Mouse (Mus musculus) CH12.LX (cell line): ENCODE data around the gene Bspry. TPM values are rescaled to one million over a fixed set of nuclear protein-coding genes. Genes with fewer than 3 reads are reported as not detected.

ENCODE experiments used
- DNase-seq: peaks from one replicate; pipeline ENCODE4 v3.0.0-alpha.2; 2013; ENCODE audit errors: extremely low read depth
- H3K27ac ChIP-seq: 2 replicates; pipeline ENCODE4 v1.5.1; 2012; ENCODE audit warnings: low read depth, mild to moderate bottlenecking, control low read depth, moderate library complexity; ENCODE audit not compliant: insufficient read depth
- H3K27me3 ChIP-seq: replicated peaks from 2 replicates; pipeline ENCODE3; 2012; ENCODE audit warnings: inconsistent platforms
- H3K36me3 ChIP-seq, 2 experiments: replicated peaks in 1 of 2; 2 replicates each; pipeline versions ENCODE3 to v1.6.1; 2012; ENCODE audit warnings: inconsistent platforms in 1 of 2, low read length in 1 of 2, mild to moderate bottlenecking in 1 of 2, mixed read lengths in 1 of 2, moderate library complexity in 1 of 2; ENCODE audit not compliant: control insufficient read depth in 1 of 2, insufficient read depth in 1 of 2
- H3K4me1 ChIP-seq, 2 experiments: 2 replicates each; pipeline ENCODE4 v1.6.1; 2012; ENCODE audit warnings: inconsistent platforms in 1 of 2, moderate library complexity in 1 of 2; ENCODE audit not compliant: insufficient read depth in 2 of 2, control insufficient read depth in 1 of 2
- H3K4me2 ChIP-seq: 2 replicates; pipeline ENCODE4 v1.6.1; 2012; ENCODE audit warnings: low read depth, mild to moderate bottlenecking, control low read depth; ENCODE audit not compliant: poor library complexity, insufficient read depth, severe bottlenecking
- H3K4me3 ChIP-seq, 3 experiments: fragments of 150-350 bp in 1 of 3; sonication (generic) in 1 of 3; replicated peaks in 1 of 3; 2 replicates each; pipeline versions ENCODE3 to v1.5.1; 2011 to 2012; ENCODE audit warnings: low read depth in 2 of 3, low read length in 2 of 3, mild to moderate bottlenecking in 2 of 3, moderate library complexity in 2 of 3, control low read depth in 1 of 3, improper control_type of control experiment in 1 of 3, inconsistent platforms in 1 of 3, mixed read lengths in 1 of 3; ENCODE audit not compliant: poor library complexity in 1 of 3
- H3K79me2 ChIP-seq: replicated peaks from 2 replicates; pipeline ENCODE4 v1.6.1; 2012; ENCODE audit warnings: mild to moderate bottlenecking, moderate library complexity; ENCODE audit not compliant: control insufficient read depth, poor library complexity, insufficient read depth, severe bottlenecking; ENCODE audit errors: extremely low read depth
- H3K9ac ChIP-seq: 2 replicates; pipeline ENCODE4 v1.6.1; 2012; ENCODE audit warnings: low read depth, mild to moderate bottlenecking, control low read depth, moderate library complexity; ENCODE audit not compliant: insufficient read depth
- H3K9me3 ChIP-seq: replicated peaks from 2 replicates; pipeline ENCODE3; 2012; ENCODE audit warnings: low read length, inconsistent platforms, mixed read lengths
- BHLHE40 ChIP-seq: IDR thresholded peaks from 2 replicates; pipeline ENCODE4 v1.6.1; 2011; ENCODE audit warnings: mild to moderate bottlenecking, low read depth, low read length, improper control_type of control experiment
- CHD1 ChIP-seq: IDR thresholded peaks from 2 replicates; pipeline ENCODE4 v1.6.1; 2012; ENCODE audit warnings: low read depth, low read length, improper control_type of control experiment, inconsistent platforms
- CHD2 ChIP-seq: IDR thresholded peaks from 2 replicates; pipeline ENCODE4 v1.6.1; 2011; ENCODE audit warnings: low read length, improper control_type of control experiment
- CTCF ChIP-seq, 2 experiments: IDR thresholded peaks in 1 of 2; conservative IDR thresholded peaks in 1 of 2; 2 replicates each; pipeline ENCODE4 v1.5.1; 2011 to 2012; ENCODE audit warnings: low read depth in 2 of 2, low read length in 2 of 2, improper control_type of control experiment in 1 of 2, inconsistent platforms in 1 of 2, mild to moderate bottlenecking in 1 of 2, moderate library complexity in 1 of 2
- ELF1 ChIP-seq: IDR thresholded peaks from 2 replicates; pipeline ENCODE4 v1.6.1; 2014; ENCODE audit warnings: low read depth, mild to moderate bottlenecking, inconsistent platforms, low read length, improper control_type of control experiment
- EP300 ChIP-seq: IDR thresholded peaks from 2 replicates; pipeline ENCODE4 v1.6.1; 2011; ENCODE audit warnings: low read length, improper control_type of control experiment
- GABPA ChIP-seq: IDR thresholded peaks from 2 replicates; pipeline ENCODE4 v1.6.1; 2012; ENCODE audit warnings: low read depth, low read length, improper control_type of control experiment, inconsistent platforms; ENCODE audit not compliant: insufficient replicate concordance
- HCFC1 ChIP-seq: IDR thresholded peaks from 2 replicates; pipeline ENCODE4 v1.6.1; 2012; ENCODE audit warnings: low read depth, mild to moderate bottlenecking, inconsistent platforms, low read length, improper control_type of control experiment
- JUND ChIP-seq: conservative IDR thresholded peaks from 2 replicates; pipeline ENCODE4 v1.6.1; 2011; ENCODE audit warnings: low read depth, low read length, improper control_type of control experiment
- KAT2A ChIP-seq: IDR thresholded peaks from 2 replicates; pipeline ENCODE4 v1.6.1; 2012; ENCODE audit warnings: low read length, improper control_type of control experiment, inconsistent platforms; ENCODE audit not compliant: insufficient replicate concordance
- MAX ChIP-seq: IDR thresholded peaks from 2 replicates; pipeline ENCODE4 v1.6.1; 2011; ENCODE audit warnings: low read length, improper control_type of control experiment
- MAZ ChIP-seq: IDR thresholded peaks from 2 replicates; pipeline ENCODE4 v1.6.1; 2012; ENCODE audit warnings: low read depth, mild to moderate bottlenecking, inconsistent platforms, low read length, improper control_type of control experiment, moderate library complexity
- MXI1 ChIP-seq: IDR thresholded peaks from 2 replicates; pipeline ENCODE4 v1.6.1; 2011; ENCODE audit warnings: mild to moderate bottlenecking, low read depth, low read length, improper control_type of control experiment
- MYC ChIP-seq: IDR thresholded peaks from 2 replicates; pipeline ENCODE4 v1.6.1; 2011; ENCODE audit warnings: low read depth, mild to moderate bottlenecking, improper control_type of control experiment, low read length
- NELFE ChIP-seq: IDR thresholded peaks from 2 replicates; pipeline ENCODE4 v1.6.1; 2011; ENCODE audit warnings: low read depth, low read length, improper control_type of control experiment
- PAX5 ChIP-seq: IDR thresholded peaks from 2 replicates; pipeline ENCODE4 v1.6.1; 2012; ENCODE audit warnings: low read length, inconsistent platforms, mixed read lengths
- RAD21 ChIP-seq: IDR thresholded peaks from 2 replicates; pipeline ENCODE4 v1.6.1; 2011; ENCODE audit warnings: low read depth, mild to moderate bottlenecking, low read length, improper control_type of control experiment, moderate library complexity
- TBP ChIP-seq: conservative IDR thresholded peaks from 2 replicates; pipeline ENCODE4 v1.6.1; 2011; ENCODE audit warnings: low read depth, low read length, improper control_type of control experiment
- TCF12 ChIP-seq: IDR thresholded peaks from 2 replicates; pipeline ENCODE4 v1.6.1; 2014; ENCODE audit warnings: low read depth, mild to moderate bottlenecking, inconsistent platforms, low read length, improper control_type of control experiment
- USF2 ChIP-seq: conservative IDR thresholded peaks from 2 replicates; pipeline ENCODE4 v1.6.1; 2011; ENCODE audit warnings: low read depth, low read length, improper control_type of control experiment
- ZMIZ1 ChIP-seq: IDR thresholded peaks from 2 replicates; pipeline ENCODE4 v1.6.1; 2012; ENCODE audit warnings: low read depth, mild to moderate bottlenecking, inconsistent platforms, low read length, improper control_type of control experiment
- ZNF384 ChIP-seq: IDR thresholded peaks from 2 replicates; pipeline ENCODE4 v1.6.1; 2012; ENCODE audit warnings: low read depth, low read length, improper control_type of control experiment, inconsistent platforms
- dilution Hi-C: fragments of 300-500 bp; cut with MboI; formaldehyde crosslinking; loops from 2 replicates; pipeline ENCODE4 v1.14.3; 2020; ENCODE audit warnings: low sequenced_read_pairs; ENCODE audit not compliant: extremely low pct_unique_long_range_greater_than_20kb, extremely low pct_ligation_motif_present
- in situ Hi-C: fragments of 300-500 bp; cut with MboI; formaldehyde crosslinking; loops from 3 replicates; pipeline ENCODE4 v1.14.3; 2019; ENCODE audit warnings: low sequenced_read_pairs, low pct_ligation_motif_present, low pct_unique_long_range_greater_than_20kb, mixed read lengths
- polyA plus RNA-seq: library from polyadenylated mRNA; unstranded; fragments of >175 nt; gene quantifications from 2 replicates; pipeline ENCODE4 v1.2.1, GENCODE M21; 2012; ENCODE audit warnings: low read depth; ENCODE audit not compliant: insufficient read length
- total RNA-seq, 2 experiments: library from RNA; depleted of rRNA; stranded (reverse); fragments of 300-350 nt in 1 of 2; fragments of >200 nt in 1 of 2; gene quantifications; 2 replicates each; pipeline ENCODE4 v1.2.3; 2012 to 2014

Gene Bspry
- total and polyA plus RNA-seq, 3 experiments = 0.86 to 1.2 (median 1.1) TPM

DNA sequence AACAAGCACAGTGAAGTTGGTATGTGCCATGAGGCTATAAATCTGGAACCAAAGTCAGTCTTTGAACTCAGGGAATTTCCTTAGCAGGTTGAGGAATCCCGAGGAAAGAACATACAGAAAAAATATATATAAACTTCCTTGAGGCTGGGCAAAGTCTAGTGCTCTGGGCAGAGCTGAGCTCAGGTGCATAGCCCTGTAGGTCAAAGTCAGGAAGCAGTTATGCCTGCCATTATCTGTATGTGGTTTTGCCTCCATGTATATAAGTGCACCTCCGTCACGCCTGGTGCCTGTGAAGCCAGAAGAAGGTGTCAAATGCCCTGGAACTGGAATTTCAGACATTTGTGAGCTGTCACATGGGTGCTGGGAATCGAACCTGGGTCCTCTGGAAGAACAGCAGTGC is 20.9 kb downstream of the Bspry start:
- peaks cover 4 to 20% of the 10 kb centered on the region in 2 experiments for H3K36me3 ChIP-seq
- in situ Hi-C loops = loop anchor here (10.0 kb wide), 1 partner anchor 96 kb away; the partner anchor contains the start of genes Cdc26 and Prpf4
- no peak overlapping the region for H3K4me3 ChIP-seq
- H3K9me3 ChIP-seq = no peaks in the 10 kb centered on the region
- H3K4me2 ChIP-seq = no peak overlapping the region
- H3K9ac ChIP-seq = no peak overlapping the region
- no peak for TF ChIP-seq ZNF384
- 0 out of 2 replicates have a peak, but pooled peaks have one; percentile 5 for TF ChIP-seq MXI1
- TF ChIP-seq, all 38 proteins: peak for 1
- Histone ChIP-seq H3K27me3 (no peaks in the 10 kb centered on the region), H3K4me1 (peaks cover 0 to 16% of the 10 kb centered on the region in 2 experiments; a peak in 2 of 4 replicates), H3K79me2 (no peaks in the 10 kb centered on the region), H3K27ac (no peak overlapping the region)
- DNase-seq = no peak
- dilution Hi-C loops = no loop called here

DNA sequence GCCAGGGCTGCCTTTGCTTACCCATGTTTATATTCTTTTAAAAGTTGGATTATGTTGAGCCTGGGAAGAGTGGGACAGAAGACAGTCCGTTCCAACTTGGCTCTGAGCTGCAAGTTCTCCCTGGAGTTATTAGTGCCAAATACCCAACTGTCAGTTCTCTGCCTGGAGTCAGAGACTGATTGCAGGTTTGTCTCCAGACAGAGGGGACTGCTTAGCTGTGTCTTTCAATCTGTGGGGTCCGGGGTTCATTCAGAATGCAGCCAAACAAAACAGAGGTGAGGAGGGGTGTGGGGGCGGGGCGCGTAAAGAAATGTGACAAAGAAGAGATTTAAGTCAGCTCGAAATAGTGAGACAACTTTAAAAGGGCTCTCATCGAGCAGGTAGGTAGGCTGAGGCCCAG is 21.7 kb downstream of the Bspry start:
- H3K36me3 ChIP-seq = peaks cover 4 to 19% of the 10 kb centered on the region in 2 experiments
- no peaks in the 10 kb centered on the region for H3K9me3 ChIP-seq
- no peaks in the 10 kb centered on the region for H3K27me3 ChIP-seq
- peak overlapping the region; percentile 72 for H3K4me2 ChIP-seq
- dilution Hi-C loops = no loop called here
- H3K27ac ChIP-seq = no peak overlapping the region
- peak overlapping the region; percentile 66 to 85 (median 73) for H3K4me3 ChIP-seq
- no peaks in the 10 kb centered on the region for H3K79me2 ChIP-seq
- H3K9ac ChIP-seq = peak overlapping the region; percentile 88
- in situ Hi-C loops = loop anchor here (10.0 kb wide), 1 partner anchor 97 kb away; the partner anchor contains the start of genes Cdc26 and Prpf4
- H3K4me1 ChIP-seq = peaks cover 0 to 16% of the 10 kb centered on the region in 2 experiments; a peak in 2 of 4 replicates
- no peak for DNase-seq
- TF ChIP-seq MXI1 (0 out of 2 replicates have a peak, but pooled peaks have one; percentile 17), CHD2 (peak; percentile 79; the same call in 1 of the 2 replicates), JUND (no peak)

DNA sequence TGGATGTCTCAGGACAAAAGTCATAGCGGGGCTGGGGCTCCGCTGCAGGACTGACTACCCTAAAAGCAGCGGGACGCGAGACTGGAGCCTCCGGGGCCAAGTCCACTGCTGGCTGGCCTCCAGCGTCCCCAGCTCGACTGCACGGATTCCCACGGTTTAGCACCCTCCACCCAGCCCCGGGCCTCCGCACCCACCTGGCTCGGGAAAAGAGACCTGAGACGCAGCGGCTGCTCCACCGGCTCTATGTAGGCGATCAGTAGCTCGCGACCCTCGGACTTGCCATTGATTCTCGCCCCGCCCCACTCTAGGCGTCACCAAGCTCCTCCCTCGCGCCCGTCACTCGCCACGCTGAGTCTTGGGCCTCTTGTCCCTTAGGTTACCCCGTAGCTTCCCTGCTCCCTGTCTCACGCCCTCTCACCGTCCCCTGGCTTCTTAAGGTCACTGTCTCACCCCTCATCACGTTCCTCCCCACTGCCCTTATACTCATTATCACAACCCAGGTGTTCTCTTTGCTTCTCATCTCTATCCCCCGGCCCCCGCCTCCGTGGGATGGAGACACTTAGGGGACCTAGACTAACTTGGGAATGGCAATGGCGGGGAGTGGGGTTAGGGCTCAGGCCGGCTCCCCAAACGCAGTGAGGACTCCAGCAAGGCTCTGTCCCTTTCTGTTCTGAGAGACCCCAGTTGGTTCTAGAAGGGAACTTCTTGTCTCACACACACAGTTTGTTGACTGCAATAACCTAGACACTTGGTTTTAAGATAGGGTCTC is 22.3 kb downstream of the Bspry start:
- Histone ChIP-seq H3K79me2 (no peaks in the 10 kb centered on the region), H3K4me2 (peak overlapping the region; percentile 75), H3K4me1 (peaks cover 0 to 16% of the 10 kb centered on the region in 2 experiments; a peak in 2 of 4 replicates), H3K27ac (no peak overlapping the region), H3K36me3 (peaks cover 4 to 23% of the 10 kb centered on the region in 2 experiments), H3K9me3 (no peaks in the 10 kb centered on the region), H3K9ac (peak overlapping the region; percentile 88), H3K4me3 (peak overlapping the region; percentile 66 to 85 (median 73)), H3K27me3 (no peaks in the 10 kb centered on the region)
- peak; percentile 93 for DNase-seq
- in situ Hi-C loops = loop anchor here (10.0 kb wide), 1 partner anchor 97 kb away; the partner anchor contains the start of genes Cdc26 and Prpf4
- dilution Hi-C loops = no loop called here
- peak; percentile 88 for TF ChIP-seq TBP
- 0 out of 2 replicates have a peak, but pooled peaks have one; percentile 29 for TF ChIP-seq USF2
- TF ChIP-seq ELF1 = peak; percentile 80
- TF ChIP-seq TCF12 = peak; percentile 85
- no peak for TF ChIP-seq MAZ
- TF ChIP-seq EP300 = no peak
- TF ChIP-seq NELFE = peak; percentile 95
- no peak for TF ChIP-seq CTCF (conservative IDR thresholded peaks at IDR 0.05 in 1 of 2, IDR thresholded peaks at IDR 0.05 in 1 of 2; ENCODE audit: low read depth in 2 of 2, low read length in 2 of 2)
- peak; percentile 84 for TF ChIP-seq HCFC1
- TF ChIP-seq MXI1 = peak; percentile 68; the same call in 1 of the 2 replicates
- TF ChIP-seq BHLHE40 = peak; percentile 80
- TF ChIP-seq GABPA = no peak; the same call in 1 of the 2 replicates
- TF ChIP-seq CHD2 = no peak
- TF ChIP-seq JUND = no peak
- TF ChIP-seq MYC = peak; percentile 72; the same call in 1 of the 2 replicates
- TF ChIP-seq KAT2A = peak; percentile 65; the same call in 1 of the 2 replicates
- TF ChIP-seq ZNF384 = no peak
- peak; percentile 68 for TF ChIP-seq ZMIZ1
- TF ChIP-seq PAX5 = no peak
- TF ChIP-seq RAD21 = no peak; the same call in 1 of the 2 replicates
- no peak for TF ChIP-seq CHD1
- TF ChIP-seq MAX = peak; percentile 57; the same call in 1 of the 2 replicates
